In genomic region chr3:152397335-152397940, GRCm38 (mm10) we compare ENCODE assay signal across 8 mouse cellular contexts. TPM values are rescaled to one million over a fixed set of nuclear protein-coding genes. Genes with fewer than 3 reads are reported as not detected.
DNase-seq lines count a peak whose midpoint lies in the region; ATAC-seq and TF ChIP-seq lines count a peak whose summit lies in the region.

No protein-coding gene starts in this region.

- ATAC-seq in forebrain, embryonic 11.5 days (replicated peaks; ENCODE audit: low FRiP score): no peak
- ATAC-seq in stomach, postnatal 0 days (ENCODE audit: low FRiP score, low TSS enrichment): no peak

- peak overlapping the region; percentile 96 for H3K9ac ChIP-seq in forebrain, embryonic 11.5 days (ENCODE audit: low read length)
- H3K9ac ChIP-seq in stomach, postnatal 0 days (ENCODE audit: low read length): peak overlapping the region; percentile 94

- no peaks in the 10 kb centered on the region; the same call in 1 of the 2 replicates for H3K36me3 ChIP-seq in testis, adult 2 months (ENCODE audit: control insufficient read depth, insufficient read depth, low read length)
- no peaks in the 10 kb centered on the region; the same call in 1 of the 2 replicates for H3K36me3 ChIP-seq in forebrain, embryonic 11.5 days (ENCODE audit: control insufficient read depth, insufficient read depth, low read length)
- H3K36me3 ChIP-seq in stomach, postnatal 0 days (ENCODE audit: control insufficient read depth, insufficient read depth, low read length): no peaks in the 10 kb centered on the region

- H3K4me3 ChIP-seq in testis, adult 2 months (ENCODE audit: control insufficient read depth, low read depth, low read length): peak overlapping the region; percentile 98
- peak overlapping the region; percentile 84 for H3K4me3 ChIP-seq in forebrain, embryonic 11.5 days (ENCODE audit: low read depth, low read length)
- H3K4me3 ChIP-seq in stomach, postnatal 0 days (ENCODE audit: low read depth, low read length): peak overlapping the region; percentile 73

- no peaks in the 10 kb centered on the region for H3K9me3 ChIP-seq in forebrain, embryonic 11.5 days (ENCODE audit: control insufficient read depth, low read length)
- no peaks in the 10 kb centered on the region for H3K9me3 ChIP-seq in stomach, postnatal 0 days (ENCODE audit: control insufficient read depth, low read length)

- H3K4me1 ChIP-seq in testis, adult 2 months (ENCODE audit: control insufficient read depth, insufficient read depth, low read length): peaks cover 4% of the 10 kb centered on the region
- H3K4me1 ChIP-seq in forebrain, embryonic 11.5 days (replicated peaks; ENCODE audit: control insufficient read depth, insufficient read depth, low read length): peaks cover 5% of the 10 kb centered on the region; the same call in 1 of the 2 replicates
- H3K4me1 ChIP-seq in stomach, postnatal 0 days (replicated peaks; ENCODE audit: control insufficient read depth, insufficient read depth): no peaks in the 10 kb centered on the region; the same call in none of the 2 replicates

- 73% methylated on average over 9 of the region's 9 CpGs for WGBS in forebrain, embryonic 11.5 days
- 33% methylated on average over 9 of the region's 9 CpGs for WGBS in stomach, postnatal 0 days

- DNase-seq in testis, postnatal 10 days (ENCODE audit: low spot score): no peak
- no peak for DNase-seq in forebrain, embryonic 11.5 days (ENCODE audit: low spot score)
- peak; percentile 75 for DNase-seq in liver
- DNase-seq in stomach, postnatal 0 days (ENCODE audit: low spot score): no peak
- DNase-seq in urinary bladder, adult 18-20 months (ENCODE audit: low spot score in 2 of 2): no peak
- DNase-seq in gastrocnemius, postnatal 25 days: no peak
- DNase-seq in frontal cortex, postnatal 25 days (ENCODE audit: low spot score in 2 of 2): no peak

- TF ChIP-seq EP300 in stomach, postnatal 0 days (optimal IDR thresholded peaks at IDR 0.05): no peak

- peak overlapping the region; percentile 100; the same call in 1 of the 2 replicates for H3K27ac ChIP-seq in testis, adult 2 months (ENCODE audit: control insufficient read depth, insufficient read depth, low read depth, low read length)
- H3K27ac ChIP-seq in forebrain, embryonic 11.5 days (ENCODE audit: low read depth, low read length): peak overlapping the region; percentile 96
- peak overlapping the region; percentile 100 for H3K27ac ChIP-seq in stomach, postnatal 0 days (replicated peaks)

- TF ChIP-seq POLR2A in testis, adult 2 months (IDR thresholded peaks at IDR 0.05; ENCODE audit: control insufficient read depth, low read depth, low read length): no peak

- H3K4me2 ChIP-seq in forebrain, embryonic 11.5 days (ENCODE audit: low read depth, low read length, severe bottlenecking): peak overlapping the region; percentile 86
- H3K4me2 ChIP-seq in stomach, postnatal 0 days (replicated peaks; ENCODE audit: low read depth): peak overlapping the region; percentile 71

- H3K27me3 ChIP-seq in testis, adult 2 months (ENCODE audit: control insufficient read depth, insufficient read depth, low read length): no peaks in the 10 kb centered on the region
- H3K27me3 ChIP-seq in forebrain, embryonic 11.5 days (ENCODE audit: control insufficient read depth, insufficient read depth, low read length): no peaks in the 10 kb centered on the region
- no peaks in the 10 kb centered on the region for H3K27me3 ChIP-seq in stomach, postnatal 0 days (ENCODE audit: control insufficient read depth, insufficient read depth, low read length)

- no peak for TF ChIP-seq CTCF in testis, adult 2 months (IDR thresholded peaks at IDR 0.05; ENCODE audit: control insufficient read depth, insufficient read depth, insufficient replicate concordance, low read depth, low read length)
- peak; percentile 25 for TF ChIP-seq CTCF in stomach, postnatal 0 days (IDR thresholded peaks at IDR 0.05; ENCODE audit: low read depth)

RNA-seq across cellular contexts. Expression of gene Zzz3, which starts 2.2 kb away (rescaled TPM):
- 12.6 and 12.7 TPM in 2 replicates for polyA plus RNA-seq in testis, adult 2 months (2012; rRNA removed)
- 61.4 and 64.8 TPM in 2 replicates for polyA plus RNA-seq in forebrain, embryonic 11.5 days (2014; fragmentation: Nextera tagmentation; extraction: Ambion mirVana)
- 19.0 and 22.8 TPM in 2 replicates for polyA plus RNA-seq in stomach, postnatal 0 days (2015; fragmentation: Nextera tagmentation; extraction: Ambion mirVana)
- total RNA-seq in gastrocnemius, postnatal 25 days (2021): 10 to 100 TPM; 15.3 to 16.1 TPM

RNA-seq across cellular contexts. Expression of gene Usp33, which starts 51.2 kb away (rescaled TPM):
- polyA plus RNA-seq in testis, adult 2 months (2012; rRNA removed): 6.3 and 6.5 TPM in 2 replicates
- 60.8 and 62.6 TPM in 2 replicates for polyA plus RNA-seq in forebrain, embryonic 11.5 days (2014; fragmentation: Nextera tagmentation; extraction: Ambion mirVana)
- polyA plus RNA-seq in stomach, postnatal 0 days (2015; fragmentation: Nextera tagmentation; extraction: Ambion mirVana): 15.7 and 16.1 TPM in 2 replicates
- 10 to 100 TPM; 17.6 to 22.9 TPM for total RNA-seq in gastrocnemius, postnatal 25 days (2021)

RNA-seq across cellular contexts. Expression of gene Miga1, which starts 57.2 kb away (rescaled TPM):
- polyA plus RNA-seq in testis, adult 2 months (2012; rRNA removed): 3.0 and 3.6 TPM in 2 replicates
- 24.6 and 26.3 TPM in 2 replicates for polyA plus RNA-seq in forebrain, embryonic 11.5 days (2014; fragmentation: Nextera tagmentation; extraction: Ambion mirVana)
- 3.5 and 3.6 TPM in 2 replicates for polyA plus RNA-seq in stomach, postnatal 0 days (2015; fragmentation: Nextera tagmentation; extraction: Ambion mirVana)
- total RNA-seq in gastrocnemius, postnatal 25 days (2021): 1 to 10 TPM; 4.8 to 5.7 TPM
